11 mouse cellular contexts compared by ENCODE assay signal in the genomic region with DNA sequence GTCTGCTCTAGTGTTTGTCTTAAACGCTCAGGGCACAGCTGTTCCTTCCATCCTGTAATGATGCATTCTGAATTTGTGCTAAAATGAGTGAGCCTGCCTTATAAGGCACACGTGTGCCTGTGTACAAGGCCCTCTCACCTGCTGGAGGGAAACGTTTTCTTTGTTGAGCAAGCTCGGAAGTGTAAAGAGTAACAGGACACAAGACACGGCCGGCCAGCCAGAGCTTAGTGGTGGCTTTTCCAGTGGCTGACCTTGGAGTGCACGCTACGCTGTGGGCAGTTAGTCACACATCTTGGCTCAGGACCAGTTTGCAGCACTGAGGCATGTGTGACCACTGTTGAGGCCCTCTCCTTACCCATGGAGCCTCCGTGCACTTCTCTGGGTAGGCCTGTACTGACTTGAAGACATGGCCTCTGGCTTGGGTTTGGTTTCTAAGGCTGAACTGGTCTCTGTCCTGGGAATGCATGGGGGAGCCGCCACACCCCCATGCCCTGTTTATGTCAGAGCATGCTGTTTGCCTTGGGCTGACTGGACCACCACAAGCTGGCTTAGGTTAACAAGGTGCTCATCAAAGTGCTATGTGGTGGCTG. TPM values are rescaled to one million over a fixed set of nuclear protein-coding genes. Genes with fewer than 3 reads are reported as not detected.
DNase-seq lines count a peak whose midpoint lies in the region; ATAC-seq lines count a peak whose summit lies in the region.
"Had no signal": no experiment of that assay in that cellular context is flagged by ENCODE, and none has a peak within 500 bp of the region (broad histone marks: within the 10 kb centered on the region; RNA-seq: fewer than 3 reads in every experiment).

No protein-coding gene starts in this region.

- DNase-seq in forebrain, embryonic 10.5 days (ENCODE audit: extremely low spot score, low spot score) = no peak
- peak; percentile 25 to 27 for DNase-seq in urinary bladder, adult 18-20 months (ENCODE audit: low spot score in 2 of 2)
- no peak for DNase-seq in urinary bladder, postnatal 14 days (ENCODE audit: low spot score)
- peak; percentile 38 for DNase-seq in yolk sac, embryonic 10.5 days (ENCODE audit: low spot score)
- no peak for DNase-seq in spleen, postnatal 4 days (ENCODE audit: low spot score in 2 of 2)
- DNase-seq in layer of hippocampus, adult 9-10 months (ENCODE audit: low spot score) = no peak
- DNase-seq: cerebellum, postnatal 10 days had no signal

- WGBS in forebrain, embryonic 12.5 days = 95% methylated on average over 10 of the region's 10 CpGs
- 91% methylated on average over 10 of the region's 10 CpGs for WGBS in forebrain, embryonic 10.5 days
- 74% methylated on average over 10 of the region's 10 CpGs for WGBS in kidney, embryonic 15.5 days

- H3K4me1 ChIP-seq in forebrain, embryonic 12.5 days = peaks cover 7% of the 10 kb centered on the region; the same call in 1 of the 2 replicates
- H3K4me1 ChIP-seq in forebrain, embryonic 10.5 days = peaks cover 4% of the 10 kb centered on the region; the same call in 1 of the 2 replicates
- peaks cover 19% of the 10 kb centered on the region for H3K4me1 ChIP-seq in kidney, embryonic 15.5 days
- H3K4me1 ChIP-seq: forebrain, embryonic 15.5 days had no signal

- H3K9ac ChIP-seq in forebrain, embryonic 12.5 days = no peak overlapping the region
- H3K9ac ChIP-seq in kidney, embryonic 15.5 days = no peak overlapping the region
- H3K9ac ChIP-seq: forebrain, embryonic 15.5 days had no signal

- H3K27me3 ChIP-seq in forebrain, embryonic 12.5 days = no peaks in the 10 kb centered on the region
- H3K27me3 ChIP-seq in forebrain, embryonic 10.5 days (ENCODE audit: poor library complexity, severe bottlenecking) = no peaks in the 10 kb centered on the region
- no peaks in the 10 kb centered on the region for H3K27me3 ChIP-seq in kidney, embryonic 15.5 days
- H3K27me3 ChIP-seq: forebrain, embryonic 15.5 days had no signal

- 0 out of 2 replicates have a peak overlapping the region, but pooled peaks have one; percentile 8 for H3K27ac ChIP-seq in forebrain, embryonic 12.5 days
- H3K27ac ChIP-seq in forebrain, embryonic 10.5 days = no peak overlapping the region
- peak overlapping the region; percentile 28 for H3K27ac ChIP-seq in kidney, embryonic 15.5 days
- H3K27ac ChIP-seq: forebrain, embryonic 15.5 days had no signal

- H3K4me2 ChIP-seq in forebrain, embryonic 12.5 days = no peak overlapping the region
- no peak overlapping the region for H3K4me2 ChIP-seq in kidney, embryonic 15.5 days
- H3K4me2 ChIP-seq: forebrain, embryonic 15.5 days had no signal

- H3K9me3 ChIP-seq in forebrain, embryonic 12.5 days = no peaks in the 10 kb centered on the region
- H3K9me3 ChIP-seq in forebrain, embryonic 10.5 days = no peaks in the 10 kb centered on the region
- no peaks in the 10 kb centered on the region for H3K9me3 ChIP-seq in kidney, embryonic 15.5 days (replicated peaks)
- H3K9me3 ChIP-seq: forebrain, embryonic 15.5 days had no signal

- ATAC-seq in forebrain, embryonic 12.5 days (ENCODE audit: low FRiP score) = no peak
- peak; percentile 44; the same call in 1 of the 2 replicates for ATAC-seq in kidney, embryonic 15.5 days (replicated peaks; ENCODE audit: low FRiP score)
- ATAC-seq: forebrain, embryonic 15.5 days had no signal

- H3K36me3 ChIP-seq in forebrain, embryonic 12.5 days (replicated peaks) = peaks cover 17% of the 10 kb centered on the region
- peaks cover 56% of the 10 kb centered on the region for H3K36me3 ChIP-seq in forebrain, embryonic 10.5 days (replicated peaks)
- peaks cover 6% of the 10 kb centered on the region for H3K36me3 ChIP-seq in kidney, embryonic 15.5 days
- H3K36me3 ChIP-seq: forebrain, embryonic 15.5 days had no signal

- no peak overlapping the region for H3K4me3 ChIP-seq in forebrain, embryonic 12.5 days (replicated peaks)
- no peak overlapping the region for H3K4me3 ChIP-seq in forebrain, embryonic 10.5 days
- no peak overlapping the region for H3K4me3 ChIP-seq in kidney, embryonic 15.5 days (replicated peaks)
- H3K4me3 ChIP-seq: forebrain, embryonic 15.5 days had no signal

RNA-seq across cellular contexts. Expression of gene Mok, which starts 42.8 kb away (rescaled TPM):
- 11.4 and 11.6 TPM in 2 replicates for polyA plus RNA-seq in forebrain, embryonic 12.5 days (2016; fragmentation: Nextera tagmentation; extraction: Ambion mirVana)
- polyA plus RNA-seq in forebrain, embryonic 10.5 days (2016; fragmentation: Nextera tagmentation; extraction: Ambion mirVana) = 11.7 and 12.0 TPM in 2 replicates
- 6.2 and 7.8 TPM in 2 replicates for polyA plus RNA-seq in kidney, embryonic 15.5 days (2015; fragmentation: Nextera tagmentation; extraction: Ambion mirVana)
- polyA plus RNA-seq: liver, adult 2 months had no signal

RNA-seq across cellular contexts. Expression of gene Zfp839, which starts 52.1 kb away (rescaled TPM):
- polyA plus RNA-seq in forebrain, embryonic 12.5 days (2016; fragmentation: Nextera tagmentation; extraction: Ambion mirVana) = 4.8 and 5.0 TPM in 2 replicates
- 4.2 and 5.2 TPM in 2 replicates for polyA plus RNA-seq in forebrain, embryonic 10.5 days (2016; fragmentation: Nextera tagmentation; extraction: Ambion mirVana)
- polyA plus RNA-seq in kidney, embryonic 15.5 days (2015; fragmentation: Nextera tagmentation; extraction: Ambion mirVana) = 6.1 and 6.4 TPM in 2 replicates

Comparison
In these comparisons a context has a peak if more than half of its experiments do, and no peak if none do; other contexts are left out.
1. DNase-seq: peak in urinary bladder, adult 18-20 months (2 of 2) and yolk sac, embryonic 10.5 days (single experiment); none in forebrain, embryonic 10.5 days (single experiment), urinary bladder, postnatal 14 days (single experiment), spleen, postnatal 4 days (0 of 2) and layer of hippocampus, adult 9-10 months (single experiment).